Mouse (Mus musculus) Muller cell, postnatal 12 days (primary cell): ENCODE results near the gene Pnpla6.
A peak's percentile ranks its signal among the peaks of the same experiment; 100 is the strongest.
"Not testable (repeated sequence)": the region's sequence is repeated elsewhere in the genome, so short reads cannot be mapped to it uniquely, and the experiment has no call there.

Source experiments
- DNase-seq: peaks from one replicate; pipeline ENCODE4 v3.0.0-alpha.2; 2015; ENCODE audit errors: inconsistent ontology term

Pnpla6 gene

GRCm38 (mm10) chr8:3576211-3576960 lies 61.2 kb downstream of the Pnpla6 start:
- no peak for DNase-seq

GRCm38 (mm10) chr8:3579390-3580364 lies 64.5 kb downstream of the Pnpla6 start:
- no peak for DNase-seq

- not testable (repeated sequence) for DNase-seq
These were observed 66.8 kb downstream of the Pnpla6 start for GRCm38 (mm10) chr8:3581961-3582360.

- no peak for DNase-seq
These were observed 71.3 kb downstream of the Pnpla6 start for GRCm38 (mm10) chr8:3586452-3586851.

- DNase-seq: no peak
These were observed 71.8 kb downstream of the Pnpla6 start, which contains the start of gene Camsap3 for GRCm38 (mm10) chr8:3586993-3587390. Camsap3 (plus strand) TSS chr8:3587293.

GRCm38 (mm10) chr8:3587391-3588257 lies 72.4 kb downstream of the Pnpla6 start:
- peak; percentile 57 for DNase-seq

- peak; percentile 39 for DNase-seq
These were observed 73.1 kb downstream of the Pnpla6 start for GRCm38 (mm10) chr8:3588258-3588633.

- DNase-seq: no peak
These were observed 78.3 kb downstream of the Pnpla6 start for GRCm38 (mm10) chr8:3593470-3593869.
